Mouse (Mus musculus) liver, adult 2 months (tissue): ENCODE results near the gene Stat4.

Experiments
- CTCF ChIP-seq: fragments of 200-500 bp; IDR thresholded peaks from 2 replicates; pipeline ENCODE4 v1.5.1; 2011; ENCODE audit warnings: low read depth, low read length, control low read depth
- POLR2A ChIP-seq: fragments of 200-500 bp; IDR thresholded peaks from 2 replicates; pipeline ENCODE4 v1.6.1; 2011; ENCODE audit warnings: low read length, control low read depth; ENCODE audit not compliant: insufficient read depth; ENCODE audit errors: extremely low read depth

DNA sequence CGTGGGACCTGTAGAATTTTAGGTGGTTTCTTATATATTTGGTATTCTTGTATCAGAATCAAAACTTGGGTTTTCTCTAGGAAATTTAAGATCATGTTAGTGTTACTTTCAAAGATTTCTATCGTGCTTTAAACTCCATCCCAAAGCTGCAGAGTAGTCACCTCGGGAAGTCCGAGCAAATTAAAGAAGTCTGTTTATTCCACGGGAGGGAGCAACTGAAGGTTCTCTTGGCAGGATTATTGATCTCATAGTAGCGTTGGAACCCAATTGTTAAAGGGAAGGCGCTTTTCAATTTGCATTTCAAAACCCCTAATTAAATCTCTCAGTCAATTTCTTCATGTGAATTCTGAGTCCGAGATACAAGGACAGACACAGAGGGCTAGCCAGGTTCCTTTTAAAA, 93.4 kb downstream of the Stat4 start:
- TF ChIP-seq CTCF (no peak), POLR2A (no peak)
